Mouse (Mus musculus): ENCODE results near the gene Olfr434. TPM values are rescaled to one million over a fixed set of nuclear protein-coding genes. Genes with fewer than 3 reads are reported as not detected.

Gene Olfr434
- polyA plus RNA-seq, 1 experiment = not detected

DNA sequence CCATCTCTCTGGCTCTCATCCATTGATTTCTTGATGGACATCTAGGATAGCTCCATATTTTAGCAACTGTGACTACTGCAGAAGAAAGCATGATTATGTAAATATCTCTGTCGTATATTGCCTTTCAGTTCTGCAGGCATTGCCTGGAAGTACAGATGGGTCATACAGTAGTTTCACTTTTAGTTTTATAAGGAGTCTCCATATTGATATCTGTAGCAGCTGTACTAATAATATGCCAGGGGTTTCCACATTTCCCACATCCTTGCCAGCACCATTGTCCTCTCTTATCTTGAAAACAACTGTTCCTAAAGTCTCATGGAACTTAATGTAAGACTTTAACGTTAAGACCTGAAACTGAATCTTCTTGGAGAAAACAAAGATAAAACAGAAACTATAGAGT lies 47.9 kb downstream of the Olfr434 start:
- Histone ChIP-seq H3K27ac (replicated peaks; ENCODE audit: low read depth, low read length) (no peak overlapping the region; the same call in 1 of the 2 replicates), H3K4me1 (ENCODE audit: control insufficient read depth, insufficient read depth, insufficient read length, low read length) (no peaks in the 10 kb centered on the region), H3K4me3 (ENCODE audit: insufficient read depth, low read depth, low read length) (no peak overlapping the region)

DNA sequence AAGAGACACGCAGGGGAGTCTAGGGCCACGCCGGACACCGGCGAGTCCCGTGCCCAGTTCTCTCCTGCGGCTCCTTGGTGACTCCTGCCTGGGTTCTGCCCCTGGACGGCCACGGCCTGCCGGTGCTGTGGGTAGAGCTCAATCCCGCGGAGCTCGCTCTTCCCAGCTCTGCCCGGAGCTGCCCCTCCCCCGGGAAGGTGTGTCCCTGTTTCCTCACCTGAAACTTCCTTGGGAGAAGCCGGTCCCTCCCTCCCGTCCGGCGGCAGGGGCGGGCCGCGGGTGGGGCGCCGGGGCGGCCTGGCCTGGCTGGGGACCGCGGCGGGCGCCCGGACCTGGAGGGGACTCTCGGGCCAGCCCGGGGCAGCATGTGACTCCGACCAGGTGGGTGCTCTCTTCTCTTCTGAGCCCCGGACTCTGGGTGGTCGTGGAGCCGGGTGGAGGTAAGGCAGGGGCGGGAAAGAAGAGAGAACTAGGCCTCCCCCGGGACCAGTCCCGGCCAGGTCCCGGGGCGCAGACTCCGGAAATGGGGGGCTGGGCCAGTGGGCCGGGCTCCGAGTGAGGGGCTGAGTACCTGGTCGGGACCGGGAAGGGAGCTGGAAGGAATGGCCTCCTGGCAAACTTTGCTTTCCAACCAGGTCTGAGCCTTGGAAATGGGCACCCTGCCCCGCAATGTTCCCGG lies 52.7 kb downstream of the Olfr434 start, which contains the start of gene Arhgef5:
Gene Arhgef5 (plus strand): TSS at position 220 of the 679 bp plus-strand sequence.
- peak within 1 kb of the TSS; percentile 80 for H3K4me3 ChIP-seq (ENCODE audit: insufficient read depth, low read depth, low read length)
- H3K4me1 ChIP-seq (ENCODE audit: control insufficient read depth, insufficient read depth, insufficient read length, low read length) = peaks cover 3% of the 10 kb centered on the region
- H3K27ac ChIP-seq (replicated peaks; ENCODE audit: low read depth, low read length) = peak within 1 kb of the TSS; percentile 75

DNA sequence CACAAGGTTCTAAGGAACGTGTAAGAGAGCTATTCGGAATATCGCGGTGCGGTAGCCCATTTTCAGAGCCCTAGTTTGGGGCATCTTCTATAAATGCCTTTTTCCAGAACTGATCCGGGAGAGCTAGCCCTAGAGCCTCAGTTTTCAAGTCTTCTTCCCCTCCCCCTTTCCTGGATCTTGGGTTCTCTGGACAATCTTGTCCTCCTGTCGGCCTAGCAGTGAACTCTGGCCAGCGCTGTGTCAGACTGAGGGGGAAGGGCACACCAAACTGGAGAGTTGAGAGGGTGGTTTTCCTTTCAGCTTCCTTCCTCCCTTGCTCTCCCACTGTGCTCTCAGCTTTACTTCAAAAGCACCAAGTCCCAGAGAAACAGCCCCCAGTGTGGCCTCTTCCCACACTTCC lies 53.5 kb downstream of the Olfr434 start:
- Histone ChIP-seq H3K27ac (replicated peaks; ENCODE audit: low read depth, low read length) (peak overlapping the region; percentile 75), H3K4me3 (ENCODE audit: insufficient read depth, low read depth, low read length) (peak overlapping the region; percentile 80), H3K4me1 (ENCODE audit: control insufficient read depth, insufficient read depth, insufficient read length, low read length) (peaks cover 6% of the 10 kb centered on the region)

Other genes with a start within 250 kb of the Olfr434 start
- not detected in 2 replicates for gene Olfr441, start 106.7 kb upstream of the Olfr434 start, polyA plus RNA-seq (2012; ENCODE audit: insufficient read depth, insufficient read length, missing spikeins)
- not detected in 2 replicates for gene Olfr237-ps1, start 66.5 kb upstream of the Olfr434 start, polyA plus RNA-seq (2012; ENCODE audit: insufficient read depth, insufficient read length, missing spikeins)
- not detected in 2 replicates for gene Olfr437, start 49.7 kb upstream of the Olfr434 start, polyA plus RNA-seq (2012; ENCODE audit: insufficient read depth, insufficient read length, missing spikeins)
- gene Olfr13, start 40.9 kb upstream of the Olfr434 start, polyA plus RNA-seq (2012; ENCODE audit: insufficient read depth, insufficient read length, missing spikeins) = not detected in 2 replicates
- not detected in 2 replicates for gene Olfr435, start 15.9 kb upstream of the Olfr434 start, polyA plus RNA-seq (2012; ENCODE audit: insufficient read depth, insufficient read length, missing spikeins)
- not detected in 2 replicates for gene Olfr47, start 18.5 kb downstream of the Olfr434 start, polyA plus RNA-seq (2012; ENCODE audit: insufficient read depth, insufficient read length, missing spikeins)
- 1.1 and 1.4 TPM in 2 replicates for gene Arhgef5, start 52.6 kb downstream of the Olfr434 start, polyA plus RNA-seq (2012; ENCODE audit: insufficient read depth, insufficient read length, missing spikeins)
- not detected in 2 replicates for gene Nobox, start 96.5 kb downstream of the Olfr434 start, polyA plus RNA-seq (2012; ENCODE audit: insufficient read depth, insufficient read length, missing spikeins)